Mouse (Mus musculus): ENCODE measurements around the gene Fam166b.

The Fam166b gene

GRCm38 (mm10) chr4:43427501-43428179 is 1.3 kb downstream of the Fam166b start:
- peak; percentile 20 for DNase-seq

DNA sequence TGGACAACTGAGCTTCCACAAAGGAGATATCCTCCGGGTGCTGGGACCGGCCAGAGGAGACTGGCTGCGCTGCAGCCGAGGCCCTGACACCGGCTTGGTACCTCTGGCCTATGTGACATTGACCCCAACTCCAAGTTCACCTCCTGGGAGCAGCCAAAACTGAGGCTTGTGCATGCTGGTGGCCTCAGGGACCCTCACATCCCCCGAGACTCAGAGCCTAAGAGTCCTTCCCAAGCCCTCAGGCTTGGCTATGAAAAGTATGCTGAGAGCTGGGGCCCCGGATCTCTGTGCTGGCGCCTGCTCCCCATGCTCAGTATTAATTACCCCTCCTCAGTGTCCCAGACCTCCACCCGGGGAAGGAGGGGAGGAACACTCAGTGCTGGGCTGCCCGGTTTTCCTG is 2.4 kb downstream of the Fam166b start:
- DNase-seq: no peak

DNA sequence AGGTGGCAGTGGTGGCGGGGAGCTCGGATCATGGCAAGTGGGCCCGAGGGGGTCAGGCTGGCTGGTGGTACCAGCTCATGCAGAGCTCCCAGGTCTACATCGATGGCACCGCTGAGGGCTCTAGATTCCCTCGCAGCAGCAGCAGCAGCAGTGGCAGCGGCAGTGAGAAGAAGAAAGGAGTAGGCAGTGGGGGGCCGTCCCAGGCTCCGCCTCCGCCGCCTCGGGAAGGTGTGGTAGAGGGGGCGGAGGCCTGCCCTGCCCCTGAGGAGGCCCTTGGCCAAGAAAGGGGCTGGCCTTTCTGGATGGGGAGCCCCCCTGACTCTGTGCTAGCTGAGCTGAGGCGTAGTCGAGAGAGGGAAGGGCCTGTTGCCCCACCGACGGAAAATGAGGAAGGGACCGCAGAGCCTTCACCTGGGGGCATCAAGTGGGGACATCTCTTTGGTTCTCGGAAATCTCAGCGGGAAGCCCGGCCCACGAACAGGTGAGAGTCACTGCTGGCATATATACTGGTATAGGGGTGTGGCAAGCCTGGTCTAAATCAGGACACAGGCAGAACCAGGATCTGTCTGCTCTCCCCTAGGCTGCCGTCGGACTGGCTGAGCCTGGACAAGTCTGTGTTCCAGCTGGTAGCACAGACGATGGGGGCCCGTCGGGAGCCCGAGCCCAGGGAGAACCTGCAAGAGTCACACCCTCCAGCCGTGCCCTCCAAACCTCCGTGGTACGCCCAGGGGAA is 3.1 kb downstream of the Fam166b start:
- peak; percentile 25 for DNase-seq

DNA sequence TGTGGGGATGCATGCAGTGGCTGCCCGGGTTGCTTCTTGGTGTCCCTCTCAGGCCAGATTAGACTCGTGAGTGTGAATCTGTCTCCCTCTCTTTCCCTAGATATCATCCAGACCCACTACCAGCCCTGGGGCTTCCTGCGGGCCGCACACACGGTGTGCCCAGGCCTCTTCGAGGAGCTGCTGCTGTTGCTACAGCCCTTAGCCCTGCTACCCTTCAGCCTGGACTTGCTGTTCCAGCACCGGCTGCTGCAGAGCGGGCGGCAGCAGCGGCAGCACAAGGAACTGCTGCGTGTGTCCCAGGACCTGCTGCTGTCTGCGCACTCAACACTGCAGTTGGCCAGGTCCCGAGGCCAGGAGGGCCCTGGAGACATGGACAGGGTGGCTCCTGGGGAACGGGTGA is 3.7 kb downstream of the Fam166b start:
- no peak for DNase-seq

DNA sequence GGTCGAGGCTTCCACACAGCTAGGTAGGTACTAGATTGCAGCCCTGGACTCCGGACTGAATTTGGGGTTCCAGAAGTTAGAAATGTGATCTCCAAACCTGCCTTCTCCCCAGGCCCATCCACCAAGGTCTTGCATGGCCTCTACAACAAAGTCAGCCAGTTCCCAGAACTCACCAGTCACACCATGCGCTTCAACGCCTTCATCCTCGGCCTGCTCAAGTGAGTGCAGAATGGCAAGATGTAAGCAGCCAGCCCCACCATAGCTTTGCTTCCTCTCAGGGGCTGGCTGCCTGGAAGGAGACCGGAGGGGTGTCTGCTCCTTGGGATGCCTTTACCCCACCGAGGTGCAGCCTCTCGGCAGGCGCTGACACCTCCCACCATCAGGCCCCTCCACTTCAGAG is 4.9 kb downstream of the Fam166b start:
- DNase-seq: no peak

DNA sequence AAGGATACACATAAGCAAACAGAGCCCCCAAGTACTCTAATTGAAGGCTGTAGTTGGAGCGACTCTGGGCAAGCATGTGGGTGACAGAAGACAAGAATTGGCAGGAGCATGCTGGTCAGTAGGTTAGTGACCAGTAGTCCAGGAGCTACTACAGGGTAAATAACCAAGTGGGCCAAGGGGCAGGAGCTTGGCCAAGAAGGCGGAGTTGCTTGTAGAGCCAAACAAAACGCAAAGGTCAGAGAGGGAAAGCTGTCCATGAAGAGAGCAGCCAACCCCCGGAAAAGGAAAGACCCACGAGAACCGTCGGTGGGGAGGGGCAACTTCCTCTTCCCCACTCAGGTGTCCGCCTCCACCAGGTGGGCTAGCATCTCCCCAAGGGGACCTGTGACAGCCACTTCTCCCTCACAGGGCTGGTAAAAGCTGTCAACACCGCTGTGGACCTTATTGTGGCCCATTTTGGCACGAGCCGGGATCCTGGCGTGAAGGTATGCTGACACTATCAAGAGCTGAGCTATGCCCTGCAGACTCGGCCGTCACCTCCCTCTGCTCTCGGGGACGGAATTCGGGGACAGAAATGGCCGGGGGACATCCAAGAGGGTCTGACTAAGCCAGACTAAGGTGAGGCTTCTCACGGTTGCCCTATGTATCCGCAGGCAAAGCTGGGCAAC is 5.5 kb downstream of the Fam166b start:
- no peak for DNase-seq

DNA sequence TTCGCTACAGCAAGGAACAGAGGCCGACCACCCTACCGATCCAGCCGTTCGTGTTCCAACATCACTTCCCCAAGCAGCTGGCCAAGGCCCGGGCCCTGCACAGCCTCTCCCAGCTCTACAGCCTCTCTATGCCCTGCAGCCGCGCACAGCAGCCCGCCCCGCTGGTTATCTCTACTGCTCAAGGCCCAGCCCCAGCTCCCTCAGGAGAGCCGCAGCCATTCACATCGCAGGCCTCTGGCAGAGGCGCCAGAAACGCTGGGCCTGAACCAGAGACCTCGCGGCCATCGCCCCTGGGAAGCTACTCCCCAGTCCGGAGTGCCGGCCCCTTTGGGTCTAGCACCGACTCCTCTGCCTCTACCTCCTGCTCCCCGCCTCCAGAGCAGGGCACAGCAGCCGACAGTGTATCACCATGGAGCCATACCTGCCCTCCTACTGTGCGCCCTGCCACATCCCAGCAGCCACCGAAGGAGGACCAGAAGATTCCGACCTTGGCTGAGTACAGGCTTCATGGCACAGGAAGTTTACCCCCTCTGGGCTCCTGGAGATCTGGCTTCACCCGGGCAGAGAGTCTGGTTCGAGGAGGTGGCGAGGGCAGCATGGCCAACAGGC is 7.2 kb downstream of the Fam166b start:
- no peak for DNase-seq

DNA sequence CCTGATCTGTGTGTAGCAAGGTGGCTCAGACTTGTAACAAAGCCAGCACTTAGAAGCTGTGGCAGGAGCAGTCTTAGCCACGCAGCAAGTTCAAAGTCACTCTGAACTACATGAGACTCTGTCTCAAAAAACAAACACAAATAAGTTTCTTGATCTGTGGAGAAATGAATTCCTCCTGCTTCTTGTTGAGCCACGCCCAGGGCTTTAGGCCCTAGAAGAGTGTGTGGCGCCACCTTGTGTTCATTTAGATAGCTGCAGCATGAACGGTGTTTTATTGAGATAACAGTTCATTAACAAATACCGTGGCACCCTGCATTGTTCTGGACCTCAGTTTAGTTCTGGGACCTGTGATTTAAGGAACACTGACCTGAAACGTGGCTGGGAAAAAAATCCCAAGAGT is 8.6 kb downstream of the Fam166b start:
- DNase-seq: peak; percentile 72

DNA sequence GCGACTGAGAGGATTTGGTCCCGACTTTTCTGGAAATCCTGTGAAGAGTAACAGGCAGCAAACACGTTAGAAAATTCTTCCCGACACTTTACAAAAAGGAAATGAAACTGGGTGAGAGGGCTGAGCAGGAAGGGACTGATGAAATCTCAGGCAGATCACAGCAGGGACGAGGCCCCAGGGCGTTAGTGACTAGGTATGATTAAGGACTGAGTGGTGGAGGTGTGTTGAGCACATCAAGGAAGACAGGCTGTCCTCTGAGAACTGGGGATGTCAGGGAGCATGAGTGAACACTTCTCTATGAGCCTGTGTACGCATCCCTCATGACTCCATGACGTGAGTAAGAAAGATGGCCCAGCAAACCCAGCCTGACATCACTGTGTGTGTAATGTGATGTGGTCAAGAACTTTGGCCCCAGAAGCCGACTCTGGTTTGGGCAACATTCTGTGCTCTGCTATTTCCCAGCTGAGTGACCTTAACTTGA is 9.1 kb downstream of the Fam166b start:
- no peak for DNase-seq

DNA sequence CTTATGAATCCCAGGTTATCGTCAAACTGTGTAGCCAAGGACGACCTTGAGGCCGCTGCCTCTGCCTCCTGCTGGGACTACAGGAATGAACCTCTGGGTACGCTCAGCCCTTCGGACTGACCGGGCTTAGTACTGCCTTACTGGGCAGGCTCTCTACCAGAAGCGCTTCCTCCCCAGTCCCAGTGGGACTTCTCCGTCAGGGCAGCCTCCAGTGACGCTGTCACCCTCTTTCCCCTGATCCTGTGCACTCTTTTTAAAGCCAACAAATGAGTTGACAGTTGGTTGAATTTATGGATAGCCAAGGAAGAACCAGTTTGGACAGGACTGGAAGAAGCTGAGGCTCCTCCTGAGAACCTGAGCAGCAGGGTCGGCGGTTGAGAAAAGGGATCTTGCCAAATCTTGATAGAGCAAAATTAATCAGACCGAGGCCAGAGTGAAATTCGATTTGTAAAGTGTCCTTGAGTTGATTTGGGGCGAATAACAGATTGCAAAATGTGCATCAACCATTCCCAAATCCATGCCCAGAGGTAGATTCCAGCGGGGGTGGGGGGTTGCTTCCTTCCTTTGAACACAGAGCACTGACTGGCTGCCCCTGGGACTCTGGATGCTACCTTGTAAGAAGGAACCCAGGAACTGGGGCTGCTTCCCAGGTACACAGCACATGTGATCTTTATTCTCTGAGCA is 9.8 kb downstream of the Fam166b start:
- DNase-seq: no peak

GRCm38 (mm10) chr4:43418450-43418849 is 10.5 kb downstream of the Fam166b start:
- DNase-seq: no peak

DNA sequence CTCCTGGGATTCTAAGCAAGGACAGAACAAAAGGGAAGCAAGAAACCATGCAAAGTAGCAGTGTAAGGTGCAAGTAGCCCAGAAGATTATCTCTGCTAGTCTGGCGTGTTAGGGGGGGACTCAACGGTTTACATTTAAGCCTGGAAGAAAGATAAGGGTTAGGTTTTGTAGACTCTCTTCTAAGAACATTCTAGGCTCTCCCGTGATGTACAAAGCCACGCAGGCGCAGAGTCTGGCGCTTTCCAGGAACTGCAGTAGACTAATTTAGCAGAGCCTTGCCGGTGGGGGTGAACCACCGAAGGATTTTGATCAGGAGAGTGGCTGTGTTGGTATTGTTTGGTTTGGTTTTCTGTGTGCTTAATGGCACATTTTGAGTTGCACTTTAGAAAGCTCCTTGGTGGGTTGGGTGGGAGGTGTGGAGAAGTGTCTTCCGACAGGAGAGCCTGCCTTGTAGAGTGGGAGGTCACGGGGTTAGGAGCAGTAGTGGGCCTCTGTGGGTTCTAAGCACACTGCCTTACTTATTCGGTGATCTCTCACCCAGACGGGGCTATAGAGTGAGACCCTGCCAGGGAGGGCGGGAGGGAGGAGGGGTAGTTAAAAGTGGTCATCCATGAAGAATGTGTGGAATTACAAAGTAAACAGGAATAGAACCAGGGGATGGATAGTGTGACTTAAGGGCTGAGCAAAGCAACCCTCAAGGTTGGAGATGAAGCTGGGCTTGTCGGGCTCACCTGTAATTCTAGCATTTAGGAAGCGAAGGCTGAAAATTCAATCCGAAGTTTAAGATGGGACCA is 11.5 kb downstream of the Fam166b start:
- no peak for DNase-seq

DNA sequence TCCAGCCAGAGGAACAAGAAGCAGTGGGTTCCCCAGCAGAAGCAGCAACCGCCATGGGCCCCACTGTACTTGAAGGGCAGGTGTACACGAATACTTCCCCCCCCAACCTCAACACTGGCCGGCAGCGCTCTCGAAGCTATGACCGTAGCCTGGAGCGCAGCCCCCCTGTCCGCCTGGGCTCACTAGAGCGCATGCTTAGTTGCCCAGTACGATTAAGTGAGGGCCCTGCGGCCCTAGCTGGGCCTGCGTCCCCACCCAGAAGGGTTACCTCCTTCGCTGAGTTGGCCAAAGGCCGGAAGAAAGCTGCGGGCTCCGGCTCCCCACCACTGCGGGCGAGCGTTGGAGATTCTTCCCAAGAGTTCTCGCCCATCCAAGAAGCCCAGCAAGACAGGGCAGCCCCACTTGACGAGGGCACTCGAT is 12.9 kb downstream of the Fam166b start:
- no peak for DNase-seq

GRCm38 (mm10) chr4:43415221-43416070 is 13.5 kb downstream of the Fam166b start:
- DNase-seq: no peak

DNA sequence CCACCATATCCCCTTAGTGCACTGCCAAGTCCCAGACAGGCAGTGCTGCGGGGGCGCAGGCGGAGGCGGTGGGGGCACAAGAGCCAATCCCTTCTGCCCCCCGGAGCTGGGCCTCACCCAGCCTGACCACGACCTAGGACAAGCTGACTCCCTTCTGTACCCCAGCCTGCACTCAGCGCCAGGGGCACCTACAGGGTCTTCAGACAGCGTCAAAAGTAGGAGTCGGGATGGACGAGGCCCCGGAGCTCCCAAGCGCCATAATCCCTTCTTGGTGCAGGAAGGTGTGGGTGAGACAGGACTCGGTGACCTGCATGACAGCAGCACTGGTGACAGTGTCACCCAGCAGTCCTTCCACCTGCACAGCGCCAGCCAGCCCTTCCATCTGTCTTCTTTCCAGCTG is 14.2 kb downstream of the Fam166b start:
- no peak for DNase-seq

- no peak for DNase-seq
Measured at GRCm38 (mm10) chr4:43407071-43407920, 21.6 kb downstream of the Fam166b start.

- peak; percentile 72 for DNase-seq
Measured at GRCm38 (mm10) chr4:43406162-43406971, 22.6 kb downstream of the Fam166b start.

- no peak for DNase-seq
Measured at GRCm38 (mm10) chr4:43404697-43405096, 24.2 kb downstream of the Fam166b start.

- DNase-seq: no peak
Measured at GRCm38 (mm10) chr4:43402212-43402611, 26.7 kb downstream of the Fam166b start.

All from cerebellum, adult 9-11 months (tissue).